ENCODE assay signal across 16 mouse cellular contexts in genomic region chr8:83048527-83048926, GRCm38 (mm10).
DNase-seq lines count a peak whose midpoint lies in the region; ATAC-seq and TF ChIP-seq lines count a peak whose summit lies in the region.
"Had no signal": no experiment of that assay in that cellular context is flagged by ENCODE, and none has a peak within 500 bp of the region (broad histone marks: within the 10 kb centered on the region; RNA-seq: fewer than 3 reads in every experiment).

No protein-coding gene starts in this region.

- intact Hi-C loops in gastrocnemius, adult 2 months (cut with DNase I): no loop called here

- H3K27ac ChIP-seq in gastrocnemius, adult 2 months: peak overlapping the region; percentile 65
- peak overlapping the region; percentile 86 for H3K27ac ChIP-seq in layer of hippocampus, adult 2 months
- peak overlapping the region; percentile 76 for H3K27ac ChIP-seq in embryonic facial prominence, embryonic 10.5 days (replicated peaks)
- H3K27ac ChIP-seq in embryonic facial prominence, embryonic 15.5 days (replicated peaks): peak overlapping the region; percentile 80
- H3K27ac ChIP-seq: liver, embryonic 15.5 days; macrophage had no signal

- ATAC-seq in embryonic facial prominence, embryonic 15.5 days (ENCODE audit: insufficient number of reproducible peaks, low FRiP score, low TSS enrichment, low read depth): no peak

- no peak overlapping the region for H3K4me3 ChIP-seq in gastrocnemius, adult 2 months
- no peak overlapping the region for H3K4me3 ChIP-seq in layer of hippocampus, adult 2 months
- no peak overlapping the region for H3K4me3 ChIP-seq in embryonic facial prominence, embryonic 10.5 days
- no peak overlapping the region for H3K4me3 ChIP-seq in embryonic facial prominence, embryonic 15.5 days (replicated peaks)
- H3K4me3 ChIP-seq: erythroblast, embryonic 14.5 days; liver, embryonic 15.5 days had no signal

- TF ChIP-seq CTCF in gastrocnemius, adult 2 months (IDR thresholded peaks at IDR 0.05): no peak
- no peak for TF ChIP-seq CTCF in layer of hippocampus, adult 2 months (conservative IDR thresholded peaks at IDR 0.05)

- H3K4me1 ChIP-seq in embryonic facial prominence, embryonic 10.5 days: peaks cover 47% of the 10 kb centered on the region
- H3K4me1 ChIP-seq in embryonic facial prominence, embryonic 15.5 days: peaks cover 25% of the 10 kb centered on the region
- H3K4me1 ChIP-seq: liver, embryonic 15.5 days had no signal

- no peak overlapping the region for H3K4me2 ChIP-seq in embryonic facial prominence, embryonic 15.5 days (replicated peaks)
- H3K4me2 ChIP-seq: liver, embryonic 15.5 days had no signal

- 52% methylated on average over 6 of the region's 6 CpGs for WGBS in embryonic facial prominence, embryonic 10.5 days
- 50% methylated on average over 6 of the region's 6 CpGs for WGBS in embryonic facial prominence, embryonic 15.5 days

- H3K9me3 ChIP-seq in embryonic facial prominence, embryonic 10.5 days: no peaks in the 10 kb centered on the region
- H3K9me3 ChIP-seq in embryonic facial prominence, embryonic 15.5 days (replicated peaks): no peaks in the 10 kb centered on the region
- H3K9me3 ChIP-seq: G1E; liver, embryonic 15.5 days had no signal

- DNase-seq in gastrocnemius, adult 2 months: no peak
- DNase-seq in gastrocnemius, postnatal 25 days: no peak
- no peak for DNase-seq in layer of hippocampus, adult 2 months (ENCODE audit: low spot score in 2 of 2)
- DNase-seq in layer of hippocampus, adult 11-12 months (ENCODE audit: low spot score): no peak
- DNase-seq in embryonic facial prominence, embryonic 10.5 days (ENCODE audit: low spot score): no peak
- no peak for DNase-seq in thymus, postnatal 4 days
- no peak for DNase-seq in Muller cell, postnatal 12 days (ENCODE audit: inconsistent ontology term)
- DNase-seq: adrenal gland, postnatal 25 days; kidney, adult 11 months; right cerebral cortex, postnatal 14 days; thymus, adult 18-20 months had no signal

- no peaks in the 10 kb centered on the region for H3K36me3 ChIP-seq in embryonic facial prominence, embryonic 10.5 days (replicated peaks)
- no peaks in the 10 kb centered on the region for H3K36me3 ChIP-seq in embryonic facial prominence, embryonic 15.5 days
- H3K36me3 ChIP-seq: G1E; liver, embryonic 15.5 days had no signal

- H3K9ac ChIP-seq in embryonic facial prominence, embryonic 15.5 days: no peak overlapping the region
- H3K9ac ChIP-seq: liver, embryonic 15.5 days had no signal

- no peaks in the 10 kb centered on the region for H3K27me3 ChIP-seq in embryonic facial prominence, embryonic 10.5 days (replicated peaks; ENCODE audit: low read depth, poor library complexity, severe bottlenecking)
- no peaks in the 10 kb centered on the region for H3K27me3 ChIP-seq in embryonic facial prominence, embryonic 15.5 days
- H3K27me3 ChIP-seq: liver, embryonic 15.5 days had no signal
